Mouse (Mus musculus) erythroblast, embryonic 14.5 days (primary cell): ENCODE data around the gene Tnfsf15.

Source experiments
- GATA1 ChIP-seq: IDR thresholded peaks from 2 replicates; pipeline ENCODE4 v1.6.1; 2012; ENCODE audit warnings: low read length, inconsistent platforms, mixed read lengths
- TAL1 ChIP-seq: IDR thresholded peaks from 3 replicates; pipeline ENCODE4 v1.6.1; 2012; ENCODE audit warnings: low read length, inconsistent platforms, mixed read lengths

DNA sequence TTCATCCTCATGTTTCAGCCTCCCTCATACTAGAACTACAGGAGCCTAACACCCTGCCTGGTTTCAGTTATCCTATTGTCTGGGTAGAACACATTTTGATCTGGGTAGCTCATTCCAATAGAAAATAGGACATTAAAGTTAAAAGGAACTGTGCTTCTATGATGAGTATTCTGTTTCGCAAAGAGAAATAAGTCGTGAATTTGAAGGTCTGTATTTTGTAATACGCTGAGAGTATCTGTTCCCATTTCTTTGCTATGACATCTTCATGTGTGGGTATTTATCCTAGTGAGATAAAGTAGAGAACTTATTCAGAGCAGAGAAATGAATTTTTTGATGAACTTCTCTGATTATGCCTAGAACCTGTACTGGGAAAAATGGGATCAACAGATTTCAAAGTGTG is 47.4 kb upstream of the Tnfsf15 start:
- TF ChIP-seq GATA1 (no peak), TAL1 (no peak)
